Mouse (Mus musculus) heart, embryonic 13.5 days (tissue): ENCODE data around the gene Icam5. TPM values are rescaled to one million over a fixed set of nuclear protein-coding genes. Genes with fewer than 3 reads are reported as not detected.
A peak's percentile ranks its signal among the peaks of the same experiment; 100 is the strongest.

Experiments used
- ATAC-seq: fragments of 200-750 bp; cut with Nextera tagmentation; 2 replicates; pipeline ENCODE4 v1.8.0; 2017; ENCODE audit warnings: moderate TSS enrichment; ENCODE audit not compliant: insufficient number of reproducible peaks, low FRiP score, low TSS enrichment; ENCODE audit errors: extremely low read depth
- H3K27ac ChIP-seq: fragments of 300-500 bp; sonication (generic); replicated peaks from 2 replicates; pipeline ENCODE4 v1.5.1; 2015; ENCODE audit warnings: moderate library complexity, mild to moderate bottlenecking, inconsistent platforms
- H3K27me3 ChIP-seq: fragments of 300-500 bp; sonication (generic); replicated peaks from 2 replicates; pipeline ENCODE4 v1.6.1; 2015; ENCODE audit warnings: mild to moderate bottlenecking, inconsistent platforms
- H3K36me3 ChIP-seq: fragments of 300-500 bp; sonication (generic); 2 replicates; pipeline ENCODE4 v1.6.1; 2015; ENCODE audit warnings: mild to moderate bottlenecking, inconsistent platforms
- H3K4me1 ChIP-seq: fragments of 300-500 bp; sonication (generic); 2 replicates; pipeline ENCODE4 v1.6.1; 2015; ENCODE audit warnings: inconsistent platforms
- H3K4me2 ChIP-seq: fragments of 300-500 bp; sonication (generic); 2 replicates; pipeline ENCODE4 v1.6.1; 2015; ENCODE audit warnings: inconsistent platforms, mild to moderate bottlenecking, moderate library complexity
- H3K4me3 ChIP-seq: fragments of 300-500 bp; sonication (generic); 2 replicates; pipeline ENCODE4 v1.5.1; 2015; ENCODE audit warnings: moderate library complexity, mild to moderate bottlenecking, inconsistent platforms
- H3K9ac ChIP-seq: fragments of 300-500 bp; sonication (generic); 2 replicates; pipeline ENCODE4 v1.6.1; 2015; ENCODE audit warnings: inconsistent platforms, mild to moderate bottlenecking, moderate library complexity
- H3K9me3 ChIP-seq: fragments of 300-500 bp; sonication (generic); 2 replicates; pipeline ENCODE4 v1.6.1; 2016; ENCODE audit warnings: inconsistent platforms
- WGBS: fragments of 180-500 bp; shearing (Covaris S2); methylation state at CpG from one replicate; pipeline ENCODE4 v1.1.7; 2015; ENCODE audit warnings: mixed read lengths; 5-methylcytosine and 5-hydroxymethylcytosine counted together
- polyA plus RNA-seq: library from polyadenylated mRNA; unstranded; fragments of >200 nt; fragmentation: Nextera tagmentation; extraction: Ambion mirVana; gene quantifications from 2 replicates; pipeline ENCODE4 v1.2.1, GENCODE M21; 2015

Gene Icam5
- polyA plus RNA-seq, 1 experiment from 2014 or later: 0.04 TPM

DNA sequence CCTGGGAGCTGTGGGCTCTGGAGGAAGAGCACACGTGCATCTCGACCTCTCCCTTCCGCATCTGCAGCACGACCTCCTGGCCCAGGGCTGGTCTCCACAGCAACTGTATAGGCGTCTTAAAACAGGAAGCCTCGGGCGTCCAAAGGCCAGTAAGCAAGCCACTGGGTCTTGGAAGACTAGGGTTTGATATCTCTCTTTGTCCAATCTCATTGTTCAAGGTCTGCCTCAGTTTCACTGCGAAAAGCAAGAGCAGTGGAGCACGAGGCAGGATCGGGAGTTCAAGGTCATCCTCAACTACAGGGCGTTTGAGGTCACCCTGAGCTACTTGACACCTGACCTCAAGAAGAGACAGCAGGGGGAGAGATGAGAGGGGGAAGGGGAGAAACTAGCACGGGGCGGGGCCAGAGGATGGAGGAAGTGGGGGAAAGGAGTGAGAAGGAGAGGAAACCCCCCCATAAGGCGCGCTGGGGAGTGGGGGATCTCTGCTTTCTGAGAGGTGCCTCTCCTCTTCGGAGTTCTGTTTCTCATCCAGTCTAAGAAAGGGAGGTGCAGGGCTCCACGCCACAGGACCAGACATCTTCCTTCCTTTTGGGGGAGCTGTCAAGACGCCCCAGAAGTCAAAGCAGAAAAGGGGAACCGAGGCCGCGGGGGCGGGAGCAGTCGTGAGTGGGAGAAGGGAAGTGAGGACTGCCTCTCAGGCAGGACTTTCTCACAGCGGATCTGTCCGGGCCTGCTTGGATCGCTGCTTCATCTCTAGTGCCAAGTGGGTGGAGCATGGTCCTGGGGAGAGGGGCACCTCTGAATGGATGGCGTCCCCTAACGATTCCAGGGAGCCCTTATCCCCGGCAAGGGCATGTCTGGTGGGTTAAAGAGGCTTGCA, 16.9 kb upstream of the Icam5 start:
- Histone ChIP-seq H3K27ac (peak overlapping the region; percentile 67), H3K4me3 (peak overlapping the region; percentile 53), H3K9ac (peak overlapping the region; percentile 67), H3K4me1 (peaks cover 21% of the 10 kb centered on the region), H3K9me3 (no peaks in the 10 kb centered on the region), H3K36me3 (no peaks in the 10 kb centered on the region), H3K4me2 (peak overlapping the region; percentile 75), H3K27me3 (peaks cover 70% of the 10 kb centered on the region)
- WGBS: 3% methylated on average over 29 of the region's 29 CpGs
- ATAC-seq: no peak

DNA sequence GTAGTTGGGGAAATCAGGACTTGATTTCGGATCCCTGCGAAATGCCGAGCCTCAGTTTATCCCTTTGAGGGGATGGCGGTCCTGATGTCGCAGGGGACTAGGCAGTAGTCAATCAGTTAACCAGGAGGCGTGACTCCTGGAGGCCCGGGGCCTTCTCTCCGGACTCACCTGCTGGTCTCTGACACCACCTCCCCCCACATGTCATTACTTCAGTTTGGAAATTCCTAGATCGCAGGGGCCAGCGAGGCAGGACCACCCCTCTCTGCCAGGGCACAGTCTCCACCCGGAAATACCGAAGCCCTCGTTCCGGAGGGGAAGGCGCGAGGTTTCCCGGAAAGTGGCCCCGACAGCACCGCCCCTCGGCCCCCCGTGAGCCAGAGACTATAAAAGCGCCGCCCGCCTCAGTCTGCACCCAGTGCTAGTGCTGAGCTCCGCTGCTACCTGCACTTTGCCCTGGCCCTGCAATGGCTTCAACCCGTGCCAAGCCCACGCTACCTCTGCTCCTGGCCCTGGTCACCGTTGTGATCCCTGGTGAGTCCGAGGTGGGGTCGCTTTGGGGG, 16.2 kb upstream of the Icam5 start, which contains the start of gene Icam1:
Icam1 (plus strand) TSS at position 415 of the 560 bp plus-strand sequence.
- Histone ChIP-seq H3K4me3 (peak within 1 kb of the TSS; percentile 53), H3K4me1 (peaks cover 21% of the 10 kb centered on the region), H3K4me2 (peak within 1 kb of the TSS; percentile 75), H3K36me3 (no peaks in the 10 kb centered on the region), H3K27ac (peak within 1 kb of the TSS; percentile 67), H3K9ac (peak within 1 kb of the TSS; percentile 67), H3K27me3 (peaks cover 70% of the 10 kb centered on the region), H3K9me3 (no peaks in the 10 kb centered on the region)
- 1% methylated on average over 30 of the region's 30 CpGs for WGBS
- ATAC-seq: no peak; the same call in 1 of the 2 replicates

GRCm38 (mm10) chr9:21016331-21017176, 15.3 kb upstream of the Icam5 start:
- no peaks in the 10 kb centered on the region for H3K9me3 ChIP-seq
- peak overlapping the region; percentile 53 for H3K4me3 ChIP-seq
- peak overlapping the region; percentile 75 for H3K4me2 ChIP-seq
- no peak overlapping the region for H3K27ac ChIP-seq
- WGBS: 5% methylated on average over 17 of the region's 17 CpGs
- no peaks in the 10 kb centered on the region for H3K36me3 ChIP-seq
- H3K27me3 ChIP-seq: peaks cover 70% of the 10 kb centered on the region
- ATAC-seq: no peak
- peaks cover 21% of the 10 kb centered on the region for H3K4me1 ChIP-seq
- H3K9ac ChIP-seq: peak overlapping the region; percentile 67

- Histone ChIP-seq H3K27me3 (peaks cover 69% of the 10 kb centered on the region), H3K36me3 (no peaks in the 10 kb centered on the region), H3K4me3 (peak overlapping the region; percentile 53), H3K27ac (no peak overlapping the region), H3K4me2 (peak overlapping the region; percentile 75), H3K9ac (0 out of 2 replicates have a peak overlapping the region, but pooled peaks have one; percentile 28), H3K4me1 (peaks cover 21% of the 10 kb centered on the region), H3K9me3 (no peaks in the 10 kb centered on the region)
- WGBS: 18% methylated on average over 4 of the region's 4 CpGs
- no peak for ATAC-seq
These were observed 14.7 kb upstream of the Icam5 start for GRCm38 (mm10) chr9:21017177-21017575.

GRCm38 (mm10) chr9:21018600-21018999, 13.3 kb upstream of the Icam5 start:
- Histone ChIP-seq H3K4me2 (no peak overlapping the region), H3K9ac (no peak overlapping the region), H3K4me1 (peaks cover 21% of the 10 kb centered on the region), H3K27me3 (peaks cover 61% of the 10 kb centered on the region), H3K27ac (no peak overlapping the region), H3K4me3 (no peak overlapping the region), H3K9me3 (no peaks in the 10 kb centered on the region), H3K36me3 (no peaks in the 10 kb centered on the region)
- ATAC-seq: no peak
- WGBS: 58% methylated on average over 2 of the region's 2 CpGs

DNA sequence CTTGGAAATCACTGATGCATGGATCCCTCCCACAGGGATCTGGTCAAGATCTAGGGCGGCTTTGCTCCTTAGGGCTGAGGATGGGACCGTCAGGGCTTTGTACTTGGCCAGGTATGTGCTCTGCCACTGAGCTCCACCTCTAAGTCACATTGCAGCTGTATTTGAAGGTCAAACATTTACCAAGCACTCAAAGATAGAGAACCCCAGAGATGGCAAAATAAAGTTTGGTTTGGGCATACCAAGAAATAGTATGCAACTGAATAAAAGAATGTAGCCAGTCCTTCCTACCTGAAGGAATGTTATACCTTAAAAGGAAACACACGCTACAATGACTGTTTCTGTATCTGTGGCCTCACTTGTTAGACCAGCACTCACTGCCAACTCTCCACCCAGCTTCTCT, 10.5 kb upstream of the Icam5 start:
- 73% methylated on average over 3 of the region's 3 CpGs for WGBS

DNA sequence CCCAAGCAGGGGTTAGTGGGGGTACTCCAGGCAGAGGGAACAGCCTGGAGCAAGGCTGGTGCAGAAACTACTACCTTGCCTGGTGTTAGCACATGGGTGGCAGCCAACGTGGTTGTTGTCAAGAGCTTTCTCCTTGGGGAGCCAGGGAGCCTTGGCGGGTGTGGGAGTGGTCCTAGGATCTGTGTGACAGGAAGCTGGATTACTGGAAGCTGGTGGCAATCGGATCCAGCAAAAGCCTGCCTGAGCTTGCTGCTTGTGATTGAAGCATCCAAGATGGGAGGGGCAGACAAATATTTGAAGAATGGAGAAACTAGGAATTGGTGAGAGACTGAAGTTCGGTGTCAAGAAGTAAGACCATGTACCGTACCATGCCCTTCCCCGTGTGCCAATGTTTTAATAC, 9.6 kb upstream of the Icam5 start:
- peaks cover 44% of the 10 kb centered on the region for H3K27me3 ChIP-seq
- no peak overlapping the region for H3K4me2 ChIP-seq
- no peak overlapping the region for H3K9ac ChIP-seq
- no peak overlapping the region for H3K4me3 ChIP-seq
- no peak overlapping the region for H3K27ac ChIP-seq
- WGBS: 50% methylated on average over 6 of the region's 6 CpGs
- H3K36me3 ChIP-seq: no peaks in the 10 kb centered on the region
- H3K9me3 ChIP-seq: no peaks in the 10 kb centered on the region
- no peak for ATAC-seq
- no peaks in the 10 kb centered on the region for H3K4me1 ChIP-seq

More for the DNA sequence above, 10.5 kb upstream of the Icam5 start:
- H3K9me3 ChIP-seq: no peaks in the 10 kb centered on the region
- H3K4me2 ChIP-seq: no peak overlapping the region
- no peak for ATAC-seq
- no peak overlapping the region for H3K27ac ChIP-seq
- H3K9ac ChIP-seq: no peak overlapping the region
- H3K4me3 ChIP-seq: no peak overlapping the region
- H3K4me1 ChIP-seq: peaks cover 5% of the 10 kb centered on the region; the same call in 1 of the 2 replicates
- peaks cover 44% of the 10 kb centered on the region for H3K27me3 ChIP-seq
- H3K36me3 ChIP-seq: no peaks in the 10 kb centered on the region

DNA sequence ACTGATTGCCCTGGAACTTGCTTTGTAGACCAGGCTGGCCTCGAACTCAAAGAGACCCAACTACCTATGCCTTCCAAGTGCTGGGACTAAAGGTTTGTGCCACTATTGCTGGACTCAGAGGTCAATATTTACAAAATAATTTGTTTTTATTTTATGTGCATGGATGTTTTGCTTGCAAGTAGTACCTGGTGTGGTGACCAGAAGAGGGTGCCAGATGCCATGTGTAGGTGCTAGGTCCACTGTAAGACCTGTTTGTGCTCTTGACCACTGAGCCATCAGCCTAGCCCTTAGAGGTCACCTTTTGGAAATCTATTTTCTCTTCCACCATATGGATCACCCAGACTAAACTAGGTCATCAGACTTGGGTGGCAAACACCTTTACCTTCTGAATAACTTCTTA, 9.1 kb upstream of the Icam5 start:
- ATAC-seq: no peak
- 71% methylated on average over 1 of the region's 1 CpGs for WGBS
- Histone ChIP-seq H3K4me1 (no peaks in the 10 kb centered on the region), H3K4me3 (no peak overlapping the region), H3K4me2 (no peak overlapping the region), H3K27ac (no peak overlapping the region), H3K9me3 (no peaks in the 10 kb centered on the region), H3K36me3 (no peaks in the 10 kb centered on the region), H3K9ac (no peak overlapping the region), H3K27me3 (peaks cover 44% of the 10 kb centered on the region)

DNA sequence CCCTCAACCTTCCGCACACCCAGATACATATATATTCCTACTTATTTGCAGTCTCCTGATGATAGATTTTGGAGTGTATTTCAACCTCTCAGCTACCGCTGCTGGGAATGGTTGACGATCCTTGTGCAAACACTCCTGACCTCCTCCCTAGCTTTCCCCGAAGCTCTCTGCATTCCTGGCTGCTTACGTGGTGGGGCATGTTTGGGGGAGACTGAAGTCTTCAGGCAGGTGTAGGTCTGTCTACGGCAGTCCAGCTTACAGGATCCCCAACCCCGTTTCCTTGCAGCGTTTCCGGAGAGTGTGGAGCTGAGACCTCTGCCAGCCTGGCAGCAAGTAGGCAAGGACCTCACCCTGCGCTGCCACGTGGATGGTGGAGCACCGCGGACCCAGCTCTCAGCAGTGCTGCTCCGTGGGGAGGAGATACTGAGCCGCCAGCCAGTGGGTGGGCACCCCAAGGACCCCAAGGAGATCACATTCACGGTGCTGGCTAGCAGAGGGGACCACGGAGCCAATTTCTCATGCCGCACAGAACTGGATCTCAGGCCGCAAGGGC, 6.5 kb upstream of the Icam5 start:
- ATAC-seq: no peak
- no peaks in the 10 kb centered on the region for H3K9me3 ChIP-seq
- 60% methylated on average over 19 of the region's 19 CpGs for WGBS

DNA sequence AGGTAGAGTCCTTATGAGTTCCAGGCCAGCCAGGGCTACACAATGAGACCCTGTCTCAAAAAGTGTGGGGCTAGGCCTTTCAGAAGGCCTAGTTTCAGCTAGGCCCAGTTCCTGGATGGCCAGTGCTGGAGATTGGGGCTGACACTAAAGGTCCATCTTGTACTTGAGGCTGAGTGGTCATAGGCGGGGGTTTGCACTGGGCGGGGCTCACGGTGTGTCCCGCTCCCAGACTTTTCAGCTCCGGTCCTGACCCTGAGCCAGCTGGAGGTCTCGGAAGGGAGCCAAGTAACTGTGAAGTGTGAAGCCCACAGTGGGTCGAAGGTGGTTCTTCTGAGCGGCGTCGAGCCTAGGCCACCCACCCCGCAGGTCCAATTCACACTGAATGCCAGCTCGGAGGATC, 5.0 kb upstream of the Icam5 start:
- Histone ChIP-seq H3K27ac (no peak overlapping the region), H3K9ac (no peak overlapping the region), H3K4me3 (no peak overlapping the region)

More for the DNA sequence above, 6.5 kb upstream of the Icam5 start:
- Histone ChIP-seq H3K9ac (0 out of 2 replicates have a peak overlapping the region, but pooled peaks have one; percentile 3), H3K36me3 (no peaks in the 10 kb centered on the region), H3K4me1 (peaks cover 16% of the 10 kb centered on the region), H3K27ac (no peak overlapping the region), H3K4me2 (no peak overlapping the region), H3K4me3 (no peak overlapping the region), H3K27me3 (peaks cover 45% of the 10 kb centered on the region)

More for the DNA sequence above, 5.0 kb upstream of the Icam5 start:
- peaks cover 53% of the 10 kb centered on the region for H3K27me3 ChIP-seq
- no peaks in the 10 kb centered on the region for H3K36me3 ChIP-seq
- peaks cover 31% of the 10 kb centered on the region for H3K4me1 ChIP-seq
- 74% methylated on average over 12 of the region's 12 CpGs for WGBS
- no peak for ATAC-seq
- H3K9me3 ChIP-seq: no peaks in the 10 kb centered on the region
- no peak overlapping the region for H3K4me2 ChIP-seq
